Mouse (Mus musculus): ENCODE results near the gene Gjb5. TPM values are rescaled to one million over a fixed set of nuclear protein-coding genes. Genes with fewer than 3 reads are reported as not detected.
A peak's percentile ranks its signal among the peaks of the same experiment; 100 is the strongest.

The Gjb5 gene
- polyA plus RNA-seq (2016; fragmentation: Nextera tagmentation; extraction: Ambion mirVana): 0.70 and 0.76 TPM in 2 replicates

GRCm38 (mm10) chr4:127358018-127358417 is at the start of gene Gjb5:
Gene Gjb5 (minus strand): TSS chr4:127358181.
- Histone ChIP-seq H3K36me3 (no peaks in the 10 kb centered on the region), H3K9me3 (no peaks in the 10 kb centered on the region), H3K4me3 (replicated peaks) (0 out of 2 replicates have a peak within 1 kb of the TSS, but pooled peaks have one; percentile 2), H3K4me2 (peak within 1 kb of the TSS; percentile 35), H3K27ac (no peak within 1 kb of the TSS), H3K27me3 (peaks cover 16% of the 10 kb centered on the region), H3K9ac (replicated peaks) (no peak within 1 kb of the TSS), H3K4me1 (replicated peaks) (peaks cover 32% of the 10 kb centered on the region)
- no peak for ATAC-seq (ENCODE audit: insufficient number of reproducible peaks, insufficient read depth, low FRiP score, low TSS enrichment, low read depth)
- 17% methylated on average over 5 of the region's 5 CpGs for WGBS

GRCm38 (mm10) chr4:127402614-127403013 is 44.6 kb upstream of the Gjb5 start:
- Histone ChIP-seq H3K36me3 (no peaks in the 10 kb centered on the region), H3K4me3 (replicated peaks) (no peak overlapping the region), H3K9ac (replicated peaks) (no peak overlapping the region), H3K27ac (no peak overlapping the region), H3K4me1 (replicated peaks) (peaks cover 4% of the 10 kb centered on the region; the same call in 1 of the 2 replicates), H3K27me3 (0 out of 2 replicates have a peak, but pooled peaks cover 2% of the 10 kb centered on the region), H3K4me2 (no peak overlapping the region), H3K9me3 (no peaks in the 10 kb centered on the region)
- ATAC-seq (ENCODE audit: insufficient number of reproducible peaks, insufficient read depth, low FRiP score, low TSS enrichment, low read depth): no peak
- 62% methylated on average over 3 of the region's 3 CpGs for WGBS

GRCm38 (mm10) chr4:127402166-127402565 is 44.2 kb upstream of the Gjb5 start:
- H3K36me3 ChIP-seq: no peaks in the 10 kb centered on the region
- WGBS: 93% methylated on average over 4 of the region's 4 CpGs
- H3K27me3 ChIP-seq: 0 out of 2 replicates have a peak, but pooled peaks cover 2% of the 10 kb centered on the region
- ATAC-seq (ENCODE audit: insufficient number of reproducible peaks, insufficient read depth, low FRiP score, low TSS enrichment, low read depth): no peak
- H3K9me3 ChIP-seq: no peaks in the 10 kb centered on the region
- H3K4me1 ChIP-seq (replicated peaks): peaks cover 4% of the 10 kb centered on the region; the same call in 1 of the 2 replicates
- H3K4me3 ChIP-seq (replicated peaks): no peak overlapping the region
- no peak overlapping the region for H3K4me2 ChIP-seq
- no peak overlapping the region for H3K27ac ChIP-seq
- no peak overlapping the region for H3K9ac ChIP-seq (replicated peaks)

DNA sequence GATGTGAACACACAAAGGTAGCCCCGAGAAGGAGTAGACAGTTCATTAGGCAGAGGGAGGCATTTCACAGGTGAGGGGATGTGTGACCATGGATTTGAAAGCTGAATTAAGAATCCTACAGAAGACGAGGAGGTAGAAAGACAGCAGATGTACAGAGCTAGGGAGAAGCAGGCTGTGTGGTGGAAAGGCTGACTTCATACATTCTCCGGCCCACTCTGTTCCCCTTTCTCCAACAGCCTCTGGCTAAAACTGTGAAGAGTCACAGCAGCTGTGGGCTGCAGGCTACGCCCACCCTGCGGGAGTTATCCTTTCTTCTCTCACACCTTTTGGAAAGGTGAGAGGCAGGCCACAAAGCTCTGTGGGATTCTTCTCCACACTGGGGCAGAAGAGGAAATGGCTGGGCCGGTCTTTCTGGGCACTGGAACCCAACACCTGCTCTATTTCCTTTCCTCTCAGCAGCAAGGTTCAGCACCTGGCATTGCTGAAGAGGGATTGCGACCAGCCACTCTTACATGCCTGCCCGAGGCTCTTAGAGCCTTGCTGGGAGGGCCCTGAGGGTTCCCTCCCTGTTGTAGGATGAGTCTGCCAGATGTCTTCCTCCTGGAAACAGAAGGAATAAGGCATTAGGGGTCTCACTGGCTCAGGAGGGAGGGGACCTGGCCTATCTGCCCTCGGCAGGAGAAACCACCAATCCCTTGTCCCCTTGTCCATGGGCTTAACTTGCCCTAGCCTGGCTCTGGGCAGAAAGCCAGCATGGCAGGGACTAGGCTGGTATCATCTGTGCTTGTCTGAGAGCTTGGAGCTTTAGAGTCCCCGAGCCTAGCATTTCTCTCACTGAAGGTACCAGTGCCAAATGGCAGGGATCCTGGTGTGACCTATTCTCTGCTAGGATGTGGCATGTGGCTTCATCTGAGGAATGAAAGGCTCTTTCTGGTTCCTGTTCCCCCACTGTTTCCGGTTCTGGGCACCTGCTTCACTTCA is 42.5 kb upstream of the Gjb5 start:
- Histone ChIP-seq H3K27me3 (0 out of 2 replicates have a peak, but pooled peaks cover 2% of the 10 kb centered on the region), H3K4me2 (no peak overlapping the region), H3K27ac (no peak overlapping the region), H3K9me3 (no peaks in the 10 kb centered on the region), H3K9ac (replicated peaks) (no peak overlapping the region), H3K4me1 (replicated peaks) (peaks cover 4% of the 10 kb centered on the region; the same call in 1 of the 2 replicates), H3K36me3 (no peaks in the 10 kb centered on the region), H3K4me3 (replicated peaks) (no peak overlapping the region)
- WGBS: 44% methylated on average over 11 of the region's 11 CpGs
- no peak for ATAC-seq (ENCODE audit: insufficient number of reproducible peaks, insufficient read depth, low FRiP score, low TSS enrichment, low read depth)

DNA sequence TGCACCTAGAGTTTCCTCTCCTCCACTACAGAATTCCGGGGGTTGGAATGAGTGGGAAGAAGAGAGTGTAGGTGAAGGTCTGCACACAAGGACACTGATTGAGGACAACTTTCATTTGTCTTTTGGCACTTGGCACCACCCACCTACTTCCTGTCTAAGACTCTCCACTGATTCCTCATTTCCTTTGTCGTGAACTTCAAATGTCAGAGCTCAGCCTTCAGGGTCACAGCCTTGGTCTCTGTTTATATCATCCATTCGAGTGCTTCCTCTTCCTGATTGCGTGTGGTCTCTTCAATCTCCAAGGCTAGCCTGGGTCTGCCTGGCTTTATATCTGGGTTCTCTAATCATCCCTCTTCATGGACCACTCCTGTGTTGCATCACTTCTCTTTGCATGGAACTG is 37.6 kb upstream of the Gjb5 start:
- 72% methylated on average over 4 of the region's 4 CpGs for WGBS
- 0 out of 2 replicates have a peak, but pooled peaks cover 2% of the 10 kb centered on the region for H3K27me3 ChIP-seq
- H3K36me3 ChIP-seq: no peaks in the 10 kb centered on the region
- ATAC-seq (ENCODE audit: insufficient number of reproducible peaks, insufficient read depth, low FRiP score, low TSS enrichment, low read depth): no peak
- H3K9ac ChIP-seq (replicated peaks): no peak overlapping the region
- no peak overlapping the region for H3K27ac ChIP-seq
- H3K4me3 ChIP-seq (replicated peaks): no peak overlapping the region
- H3K4me2 ChIP-seq: no peak overlapping the region
- peaks cover 4% of the 10 kb centered on the region; the same call in 1 of the 2 replicates for H3K9me3 ChIP-seq
- H3K4me1 ChIP-seq (replicated peaks): no peaks in the 10 kb centered on the region; the same call in 1 of the 2 replicates

DNA sequence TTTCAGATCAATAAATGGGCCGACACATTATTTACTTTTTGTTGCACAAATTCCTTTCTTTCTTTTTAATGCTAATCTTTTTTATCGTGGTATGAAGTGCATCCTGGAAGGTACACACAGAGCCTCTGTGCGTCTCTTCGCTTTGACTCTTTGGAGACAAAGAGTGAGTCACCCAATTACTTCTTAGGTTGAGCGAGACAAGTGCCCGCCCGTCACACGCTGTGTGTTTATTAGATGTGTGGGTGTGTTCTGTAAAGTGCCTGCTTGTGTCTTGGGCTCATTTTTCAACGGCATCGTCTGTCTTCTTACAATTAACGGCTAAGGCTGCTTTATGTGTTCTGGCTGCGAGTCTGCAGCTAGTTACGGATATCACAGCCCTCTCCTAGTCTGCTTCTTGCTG is 31.7 kb upstream of the Gjb5 start:
- 26% methylated on average over 13 of the region's 13 CpGs for WGBS
- peaks cover 4% of the 10 kb centered on the region; the same call in 1 of the 2 replicates for H3K9me3 ChIP-seq
- peaks cover 6% of the 10 kb centered on the region; the same call in 1 of the 2 replicates for H3K4me1 ChIP-seq (replicated peaks)
- H3K9ac ChIP-seq (replicated peaks): 0 out of 2 replicates have a peak overlapping the region, but pooled peaks have one; percentile 12
- H3K36me3 ChIP-seq: no peaks in the 10 kb centered on the region
- H3K27ac ChIP-seq: no peak overlapping the region
- H3K4me3 ChIP-seq (replicated peaks): no peak overlapping the region
- H3K4me2 ChIP-seq: peak overlapping the region; percentile 15; the same call in 1 of the 2 replicates
- H3K27me3 ChIP-seq: no peaks in the 10 kb centered on the region
- ATAC-seq (ENCODE audit: insufficient number of reproducible peaks, insufficient read depth, low FRiP score, low TSS enrichment, low read depth): no peak

DNA sequence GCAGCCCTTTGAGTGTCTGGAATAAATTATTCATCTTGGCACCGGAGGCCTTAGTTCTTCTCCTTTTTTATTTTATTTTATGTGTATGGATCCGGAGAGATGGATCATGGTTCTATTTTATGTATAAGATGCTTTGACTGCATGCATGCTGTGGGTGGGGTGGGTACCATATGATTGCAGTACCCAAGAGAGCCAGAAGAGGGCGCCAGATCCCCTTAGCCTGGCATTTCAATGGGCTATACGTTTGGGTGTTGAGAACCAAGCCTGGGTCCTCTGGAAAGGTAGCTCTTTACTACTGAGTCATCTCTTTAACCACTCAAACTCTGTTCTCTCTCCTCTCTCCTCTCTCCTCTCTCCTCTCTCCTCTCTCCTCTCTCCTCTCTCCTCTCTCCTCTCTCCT is 19.4 kb upstream of the Gjb5 start:
- Histone ChIP-seq H3K27ac (no peak overlapping the region), H3K4me1 (replicated peaks) (no peaks in the 10 kb centered on the region; the same call in 1 of the 2 replicates), H3K4me3 (replicated peaks) (no peak overlapping the region), H3K4me2 (no peak overlapping the region), H3K9me3 (no peaks in the 10 kb centered on the region), H3K9ac (replicated peaks) (no peak overlapping the region), H3K36me3 (no peaks in the 10 kb centered on the region), H3K27me3 (peaks cover 2% of the 10 kb centered on the region; the same call in 1 of the 2 replicates)
- WGBS: 44% methylated on average over 4 of the region's 4 CpGs
- ATAC-seq (ENCODE audit: insufficient number of reproducible peaks, insufficient read depth, low FRiP score, low TSS enrichment, low read depth): no peak

GRCm38 (mm10) chr4:127375541-127376177 is 17.7 kb upstream of the Gjb5 start:
- ATAC-seq (ENCODE audit: insufficient number of reproducible peaks, insufficient read depth, low FRiP score, low TSS enrichment, low read depth): no peak
- Histone ChIP-seq H3K9ac (replicated peaks) (no peak overlapping the region), H3K4me1 (replicated peaks) (no peaks in the 10 kb centered on the region; the same call in 1 of the 2 replicates), H3K27me3 (peaks cover 4% of the 10 kb centered on the region; the same call in 1 of the 2 replicates), H3K4me3 (replicated peaks) (no peak overlapping the region), H3K9me3 (no peaks in the 10 kb centered on the region), H3K27ac (no peak overlapping the region), H3K36me3 (no peaks in the 10 kb centered on the region), H3K4me2 (no peak overlapping the region)
- WGBS: 90% methylated on average over 17 of the region's 17 CpGs

- Histone ChIP-seq H3K4me2 (no peak overlapping the region), H3K9me3 (no peaks in the 10 kb centered on the region), H3K9ac (replicated peaks) (no peak overlapping the region), H3K27ac (no peak overlapping the region), H3K27me3 (peaks cover 4% of the 10 kb centered on the region; the same call in 1 of the 2 replicates), H3K36me3 (no peaks in the 10 kb centered on the region), H3K4me1 (replicated peaks) (no peaks in the 10 kb centered on the region; the same call in 1 of the 2 replicates), H3K4me3 (replicated peaks) (no peak overlapping the region)
- 78% methylated on average over 4 of the region's 4 CpGs for WGBS
- ATAC-seq (ENCODE audit: insufficient number of reproducible peaks, insufficient read depth, low FRiP score, low TSS enrichment, low read depth): no peak
Observed at GRCm38 (mm10) chr4:127374645-127375044, 16.7 kb upstream of the Gjb5 start.

DNA sequence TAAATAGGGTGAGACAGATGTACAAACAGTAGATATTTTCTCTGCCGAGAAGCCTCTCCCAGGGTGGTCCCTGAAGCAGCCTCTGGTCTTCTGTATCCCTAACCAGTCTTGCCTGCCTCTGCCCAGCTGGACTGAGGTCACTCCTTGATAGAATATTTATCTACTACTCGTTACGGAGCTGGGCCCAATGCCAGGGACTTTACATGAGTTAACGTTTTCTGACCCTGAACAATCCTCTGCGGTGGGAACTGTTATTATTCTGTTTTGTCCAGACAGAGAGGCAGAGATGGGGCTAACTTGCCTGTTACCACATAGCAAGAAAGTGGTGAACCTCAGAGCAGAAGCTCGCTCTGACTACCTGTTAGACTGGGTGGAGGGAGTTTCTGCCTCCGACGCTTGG is 15.5 kb upstream of the Gjb5 start:
- H3K27ac ChIP-seq: no peak overlapping the region
- no peak overlapping the region for H3K4me2 ChIP-seq
- H3K27me3 ChIP-seq: peaks cover 15% of the 10 kb centered on the region
- WGBS: 74% methylated on average over 8 of the region's 8 CpGs
- no peak overlapping the region for H3K9ac ChIP-seq (replicated peaks)
- H3K4me3 ChIP-seq (replicated peaks): no peak overlapping the region
- ATAC-seq (ENCODE audit: insufficient number of reproducible peaks, insufficient read depth, low FRiP score, low TSS enrichment, low read depth): no peak
- peaks cover 3% of the 10 kb centered on the region; the same call in 1 of the 2 replicates for H3K4me1 ChIP-seq (replicated peaks)
- no peaks in the 10 kb centered on the region for H3K36me3 ChIP-seq
- no peaks in the 10 kb centered on the region for H3K9me3 ChIP-seq

- Histone ChIP-seq H3K4me3 (replicated peaks) (no peak overlapping the region), H3K27me3 (peaks cover 16% of the 10 kb centered on the region), H3K27ac (no peak overlapping the region), H3K4me2 (no peak overlapping the region), H3K36me3 (no peaks in the 10 kb centered on the region), H3K4me1 (replicated peaks) (peaks cover 4% of the 10 kb centered on the region; the same call in 1 of the 2 replicates), H3K9me3 (no peaks in the 10 kb centered on the region), H3K9ac (replicated peaks) (0 out of 2 replicates have a peak overlapping the region, but pooled peaks have one; percentile 0)
- no peak for ATAC-seq (ENCODE audit: insufficient number of reproducible peaks, insufficient read depth, low FRiP score, low TSS enrichment, low read depth)
- WGBS: 78% methylated on average over 5 of the region's 5 CpGs
Observed at GRCm38 (mm10) chr4:127371546-127371945, 13.6 kb upstream of the Gjb5 start.

Data from limb, embryonic 12.5 days (tissue).